Mouse (Mus musculus) heart, adult 2 months (tissue): ENCODE measurements around the gene Rsph3b. TPM values are rescaled to one million over a fixed set of nuclear protein-coding genes. Genes with fewer than 3 reads are reported as not detected.
"Not testable (repeated sequence)": the region's sequence is repeated elsewhere in the genome, so short reads cannot be mapped to it uniquely, and the experiment has no call there.

Experiments used
- DNase-seq, 2 experiments: peaks; one replicate each; pipeline ENCODE4 v3.0.0; 2021
- H3K27ac ChIP-seq: fragments of 200-600 bp; 2 replicates; pipeline ENCODE4 v1.8.1; 2022
- H3K27me3 ChIP-seq: fragments of 200-500 bp; 2 replicates; pipeline ENCODE4 v1.6.1; 2012; ENCODE audit warnings: mild to moderate bottlenecking, low read length, inconsistent platforms, mixed read lengths; ENCODE audit not compliant: control insufficient read depth, insufficient read depth
- H3K36me3 ChIP-seq: fragments of 200-500 bp; 2 replicates; pipeline ENCODE4 v1.6.1; 2012; ENCODE audit warnings: low read length, inconsistent platforms; ENCODE audit not compliant: control insufficient read depth, insufficient read depth
- H3K4me1 ChIP-seq: fragments of 200-500 bp; 2 replicates; pipeline ENCODE4 v1.6.1; 2011; ENCODE audit warnings: low read length; ENCODE audit not compliant: control insufficient read depth, insufficient read depth
- H3K4me3 ChIP-seq: fragments of 200-600 bp; 2 replicates; pipeline ENCODE4 v1.8.1; 2022
- H3K79me2 ChIP-seq: fragments of 200-500 bp; replicated peaks from 2 replicates; pipeline ENCODE4 v1.6.1; 2012; ENCODE audit warnings: mild to moderate bottlenecking, inconsistent platforms, low read length, moderate library complexity, mixed read lengths; ENCODE audit not compliant: control insufficient read depth, insufficient read depth
- H3K9ac ChIP-seq: fragments of 200-500 bp; 2 replicates; pipeline ENCODE4 v1.6.1; 2012; ENCODE audit warnings: low read depth, mild to moderate bottlenecking, control low read depth, inconsistent platforms, low read length, mixed read lengths
- POLR2A ChIP-seq: fragments of 200-500 bp; IDR thresholded peaks from 2 replicates; pipeline ENCODE4 v1.6.1; 2011; ENCODE audit warnings: mild to moderate bottlenecking, low read depth, low read length, control low read depth; ENCODE audit not compliant: insufficient read depth
- WGBS: fragments of 180-500 bp; shearing (Covaris S2); methylation state at CpG from one replicate; pipeline ENCODE4 v1.1.7; 2018; 5-methylcytosine and 5-hydroxymethylcytosine counted together
- intact Hi-C: fragments of 180-260 bp; cut with DNase I; formaldehyde crosslinking; loops from one replicate; pipeline ENCODE4 v1.15.1; 2025
- polyA plus RNA-seq: library from polyadenylated mRNA; depleted of rRNA; stranded (reverse); fragments of >200 nt; gene quantifications from 2 replicates; pipeline ENCODE4 v1.2.3, GENCODE M21; 2012
- total RNA-seq, 2 experiments: library from RNA; stranded (reverse); gene quantifications; 2 replicates each; pipeline ENCODE4 v1.2.3; 2021

Rsph3b gene
- total and polyA plus RNA-seq, 3 experiments, result 38.0 to 56.9 (median 47.1) TPM

- H3K4me1 ChIP-seq, intact Hi-C loops, H3K79me2 ChIP-seq, H3K4me3 ChIP-seq, H3K27me3 ChIP-seq, H3K36me3 ChIP-seq: not testable (repeated sequence)
- peak; percentile 29; the same call in 1 of the 2 replicates for TF ChIP-seq POLR2A
- WGBS, result under 1% methylated on average over 17 of the region's 48 CpGs
- H3K9ac ChIP-seq, result peak overlapping the region; percentile 45; the same call in 1 of the 2 replicates
- DNase-seq, result peak; percentile 64 to 70
- H3K27ac ChIP-seq, result peak overlapping the region; percentile 70
These were observed 12.9 kb upstream of the Rsph3b start for GRCm38 (mm10) chr17:6961181-6962000.

DNA sequence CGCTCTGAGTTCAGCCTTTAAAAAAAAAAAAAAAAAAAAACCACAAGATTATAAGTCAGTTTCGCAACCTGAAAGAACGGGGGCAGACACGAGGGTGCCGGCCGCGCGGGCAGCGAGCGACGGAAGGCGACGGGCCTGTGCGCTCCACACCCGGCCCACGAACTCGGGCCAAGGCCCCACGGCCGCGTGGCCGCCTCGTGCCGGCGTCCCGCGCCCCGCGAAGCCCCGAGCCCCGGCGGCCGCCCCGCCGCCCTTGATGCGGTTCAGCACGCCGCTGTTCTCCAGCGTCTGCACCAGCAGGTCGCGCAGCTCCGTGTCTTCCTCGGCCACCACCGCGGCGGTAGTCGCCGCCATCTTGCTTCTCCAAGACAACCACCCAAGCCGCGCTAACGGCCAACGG lies 12.3 kb upstream of the Rsph3b start, which contains the start of gene Tagap1:
Gene Tagap1, minus strand, starts transcription at position 381 of the 400 bp plus-strand sequence.
- H3K79me2 ChIP-seq, intact Hi-C loops, H3K27me3 ChIP-seq, H3K4me1 ChIP-seq, H3K36me3 ChIP-seq: not testable (repeated sequence)
- DNase-seq, result peak; percentile 76 to 80
- WGBS, result 2% methylated on average over 44 of the region's 51 CpGs
- Histone ChIP-seq H3K9ac (peak within 1 kb of the TSS; percentile 74), H3K4me3 (peak within 1 kb of the TSS; percentile 46), H3K27ac (peak within 1 kb of the TSS; percentile 70)

GRCm38 (mm10) chr17:6960349-6960748 lies 11.9 kb upstream of the Rsph3b start:
- DNase-seq, H3K9ac ChIP-seq, intact Hi-C loops, H3K36me3 ChIP-seq, H3K4me1 ChIP-seq, H3K27ac ChIP-seq, H3K27me3 ChIP-seq, H3K79me2 ChIP-seq: not testable (repeated sequence)
- under 1% methylated on average over 12 of the region's 12 CpGs for WGBS
- H3K4me3 ChIP-seq, result peak overlapping the region; percentile 46

DNA sequence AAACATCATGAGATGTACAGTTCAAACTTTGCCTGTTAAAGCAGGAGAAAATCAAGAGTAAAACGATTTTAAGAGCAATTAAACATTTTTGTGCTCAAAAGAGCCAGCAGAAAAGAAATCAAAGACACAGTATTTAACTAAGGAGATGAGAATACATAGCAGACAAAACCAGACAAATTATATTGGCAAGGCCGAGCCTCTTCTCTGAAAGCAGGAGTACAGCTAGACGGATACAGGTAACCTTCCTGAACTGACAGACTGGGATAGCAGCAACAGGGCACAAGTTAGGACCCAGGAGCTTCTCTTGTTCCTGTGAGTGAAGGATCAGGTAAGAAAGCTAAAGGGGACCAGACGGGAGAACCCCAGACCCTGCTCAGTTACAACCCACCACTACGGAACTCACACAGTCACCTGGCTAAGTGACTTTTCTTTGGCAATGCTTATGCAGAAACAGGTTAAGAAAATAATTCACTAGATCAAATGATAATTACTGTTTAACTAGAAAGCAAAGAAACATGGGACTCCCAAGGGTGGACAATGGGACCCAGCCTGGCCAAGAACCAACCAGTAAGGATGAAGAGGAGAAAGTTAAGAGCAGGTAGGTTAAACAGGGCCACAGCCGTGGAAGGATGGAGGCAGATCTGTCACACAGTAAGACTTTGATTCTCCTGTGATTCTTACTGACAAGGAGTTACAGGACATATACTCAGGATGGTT lies 11.2 kb upstream of the Rsph3b start:
- H3K9ac ChIP-seq, H3K27ac ChIP-seq, H3K79me2 ChIP-seq, H3K36me3 ChIP-seq, H3K27me3 ChIP-seq, H3K4me3 ChIP-seq, DNase-seq, H3K4me1 ChIP-seq: not testable (repeated sequence)
- intact Hi-C loops, result loop anchor here (10.0 kb wide), 1 partner anchor 975 kb away; no protein-coding TSS in a partner anchor
- 67% methylated on average over 5 of the region's 6 CpGs for WGBS

DNA sequence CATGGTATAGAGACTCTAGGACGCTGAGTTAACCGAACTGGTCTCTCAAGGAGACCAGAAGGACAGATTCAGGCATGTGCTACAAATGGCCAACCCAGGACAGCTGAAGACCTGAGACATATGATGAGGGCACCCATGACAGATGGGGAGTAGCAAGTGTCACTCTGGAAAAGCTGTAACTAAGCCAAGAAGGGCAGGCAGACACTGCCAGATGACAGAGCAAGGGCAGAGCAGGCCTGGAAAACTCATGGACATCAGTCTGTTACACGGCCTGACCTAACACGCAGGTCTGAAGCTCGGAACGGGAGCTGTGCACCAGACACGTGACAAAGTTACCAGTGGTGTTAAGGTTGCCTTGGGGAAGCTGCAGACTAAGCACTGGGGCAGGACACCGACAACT lies 10.4 kb upstream of the Rsph3b start:
- DNase-seq, result not testable (repeated sequence)

GRCm38 (mm10) chr17:6948769-6949228 lies 317 bp upstream of the Rsph3b start:
- Histone ChIP-seq H3K27ac (peak overlapping the region; percentile 91), H3K4me3 (peak overlapping the region; percentile 76), H3K9ac (peak overlapping the region; percentile 84; the same call in 1 of the 2 replicates)
- H3K36me3 ChIP-seq, H3K79me2 ChIP-seq, DNase-seq, H3K4me1 ChIP-seq, H3K27me3 ChIP-seq, intact Hi-C loops: not testable (repeated sequence)
- WGBS, result 8% methylated on average over 9 of the region's 9 CpGs

More for the DNA sequence above, 10.4 kb upstream of the Rsph3b start:
- intact Hi-C loops, result loop anchor here (10.0 kb wide), 1 partner anchor 976 kb away; no protein-coding TSS in a partner anchor
- not testable (repeated sequence) for H3K36me3 ChIP-seq, H3K79me2 ChIP-seq, H3K4me3 ChIP-seq, H3K4me1 ChIP-seq, H3K27me3 ChIP-seq, H3K27ac ChIP-seq, H3K9ac ChIP-seq
- WGBS, result 61% methylated on average over 7 of the region's 8 CpGs

- H3K27me3 ChIP-seq, DNase-seq, H3K4me3 ChIP-seq, H3K36me3 ChIP-seq, H3K4me1 ChIP-seq, H3K79me2 ChIP-seq, H3K9ac ChIP-seq, intact Hi-C loops, H3K27ac ChIP-seq: not testable (repeated sequence)
- no CpG with 5 or more reads among the region's 8 CpGs for WGBS
These were observed 872 bp downstream of the Rsph3b start for GRCm38 (mm10) chr17:6947637-6947983.

DNA sequence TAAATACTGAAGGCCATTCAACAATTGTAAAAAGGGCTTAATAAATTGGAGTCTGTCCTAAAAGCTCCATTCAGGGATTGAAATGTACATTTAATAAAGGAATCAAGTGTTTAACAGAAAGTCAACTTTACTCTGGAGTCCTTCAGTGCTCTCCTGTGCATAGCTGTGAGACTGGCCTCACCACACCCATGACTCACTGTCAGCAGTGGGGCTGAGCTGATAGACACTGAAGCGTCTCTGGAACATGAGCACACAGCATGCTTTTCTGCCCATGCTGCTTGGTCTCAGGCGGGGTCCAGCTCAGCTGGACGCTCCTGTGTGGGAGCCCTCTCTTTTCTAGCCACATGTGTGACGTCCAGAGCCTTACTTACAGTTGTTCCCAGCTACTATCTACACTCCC lies 5.9 kb downstream of the Rsph3b start:
- H3K4me1 ChIP-seq, H3K79me2 ChIP-seq, DNase-seq, H3K9ac ChIP-seq, H3K4me3 ChIP-seq, H3K27ac ChIP-seq, H3K27me3 ChIP-seq, intact Hi-C loops, H3K36me3 ChIP-seq: not testable (repeated sequence)
- WGBS, result no CpG with 5 or more reads among the region's 4 CpGs

GRCm38 (mm10) chr17:6931625-6932024 lies 16.9 kb downstream of the Rsph3b start:
- H3K27me3 ChIP-seq, H3K4me3 ChIP-seq, H3K36me3 ChIP-seq, DNase-seq, H3K27ac ChIP-seq, H3K79me2 ChIP-seq, intact Hi-C loops, H3K4me1 ChIP-seq, H3K9ac ChIP-seq: not testable (repeated sequence)
- WGBS, result 92% methylated on average over 7 of the region's 7 CpGs
